Mouse (Mus musculus): ENCODE measurements at regions not wholly inside any gene's neighbourhood (a gene's known extent, or its start where the extent isn't known, plus 50 kb on each side); places are given as distances from the start of the nearest gene placed in this dataset.

GRCm38 (mm10) chr15:34025396-34025795, 332.3 kb downstream of the 9430069I07Rik start:
- TF ChIP-seq CTCF (IDR thresholded peaks at IDR 0.05; ENCODE audit: control insufficient read depth, insufficient read depth, insufficient read length) (no peak), CEBPB (IDR thresholded peaks at IDR 0.05; ENCODE audit: low read depth) (no peak), USF1 (IDR thresholded peaks at IDR 0.05; ENCODE audit: low read depth) (no peak), MAX (IDR thresholded peaks at IDR 0.05) (no peak)
